Mouse (Mus musculus) G1E (cell line): ENCODE data around the gene Myadm.

Source experiments
- CTCF ChIP-seq: IDR thresholded peaks from 2 replicates; pipeline ENCODE4 v1.5.1; 2012; ENCODE audit warnings: low read depth, low read length, inconsistent platforms, mixed read lengths
- GATA1 ChIP-seq: IDR thresholded peaks from 2 replicates; pipeline ENCODE4 v1.6.1; 2012; ENCODE audit warnings: borderline replicate concordance, low read length, inconsistent platforms, mixed read lengths
- GATA2 ChIP-seq: IDR thresholded peaks from 2 replicates; pipeline ENCODE4 v1.6.1; 2012; ENCODE audit warnings: low read depth, low read length, inconsistent platforms, borderline replicate concordance
- POLR2AphosphoS5 ChIP-seq: IDR thresholded peaks from 2 replicates; pipeline ENCODE4 v1.6.1; 2012; ENCODE audit warnings: low read depth, low read length, inconsistent platforms; ENCODE audit not compliant: insufficient replicate concordance
- TAL1 ChIP-seq: conservative IDR thresholded peaks from 2 replicates; pipeline ENCODE4 v1.6.1; 2012; ENCODE audit warnings: low read depth, low read length, inconsistent platforms, mixed read lengths

DNA sequence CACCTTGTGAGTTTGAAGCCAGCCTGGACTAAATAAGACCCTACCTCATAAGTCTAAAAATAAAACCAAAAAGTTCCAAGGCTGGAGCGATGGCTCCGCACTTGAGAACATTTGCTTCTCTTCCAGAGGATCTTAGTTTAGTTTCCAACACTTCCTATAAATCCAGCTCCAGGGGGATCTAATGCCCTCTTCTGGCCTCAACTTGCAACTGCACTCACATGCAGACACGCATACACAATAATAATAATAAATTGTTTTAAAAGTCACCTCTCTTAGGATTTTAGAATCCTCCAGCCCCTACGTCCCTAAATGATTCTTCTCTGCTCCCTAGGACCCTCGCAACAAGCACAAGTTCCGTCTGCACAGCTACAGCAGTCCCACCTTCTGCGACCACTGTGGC is 21.4 kb downstream of the Myadm start:
- TF ChIP-seq GATA2 = no peak
- no peak for TF ChIP-seq CTCF
- TF ChIP-seq TAL1 = no peak
- TF ChIP-seq POLR2AphosphoS5 = no peak
- no peak for TF ChIP-seq GATA1
